Mouse (Mus musculus) activated CD4-positive, CD25-positive, alpha-beta regulatory T cell (primary cell): ENCODE measurements around the gene Sod1. TPM values are rescaled to one million over a fixed set of nuclear protein-coding genes. Genes with fewer than 3 reads are reported as not detected.

Source experiments
- polyA plus RNA-seq, 2 experiments: library from polyadenylated mRNA; unstranded; fragments of 100-300 nt; shearing (Covaris generic); gene quantifications; one replicate each; pipeline ENCODE4 v1.2.1; 2017

Gene Sod1
- polyA plus RNA-seq = 100 to 1,000 TPM in 1 of 2 experiments, 10 to 100 TPM in 1; 91.7 to 108 TPM

GRCm38 (mm10) chr16:90220026-90220891, at the start of gene Sod1:
TSS of gene Sod1 (plus strand) at chr16:90220754.

Other genes with a start within 250 kb of the Sod1 start
- 10 to 100 TPM; 29.6 to 38.6 TPM for gene Tiam1, start 77.0 kb upstream of the Sod1 start, polyA plus RNA-seq
- 10 to 100 TPM; 52.5 to 59.3 TPM for gene Scaf4, start 63.7 kb downstream of the Sod1 start, polyA plus RNA-seq
- gene Hunk, start 165.3 kb downstream of the Sod1 start, polyA plus RNA-seq = under 1 TPM in 1 of 2 experiments, not detected in 1; 0.06 TPM